Mouse (Mus musculus): ENCODE measurements around the gene Nup88.

The Nup88 gene

DNA sequence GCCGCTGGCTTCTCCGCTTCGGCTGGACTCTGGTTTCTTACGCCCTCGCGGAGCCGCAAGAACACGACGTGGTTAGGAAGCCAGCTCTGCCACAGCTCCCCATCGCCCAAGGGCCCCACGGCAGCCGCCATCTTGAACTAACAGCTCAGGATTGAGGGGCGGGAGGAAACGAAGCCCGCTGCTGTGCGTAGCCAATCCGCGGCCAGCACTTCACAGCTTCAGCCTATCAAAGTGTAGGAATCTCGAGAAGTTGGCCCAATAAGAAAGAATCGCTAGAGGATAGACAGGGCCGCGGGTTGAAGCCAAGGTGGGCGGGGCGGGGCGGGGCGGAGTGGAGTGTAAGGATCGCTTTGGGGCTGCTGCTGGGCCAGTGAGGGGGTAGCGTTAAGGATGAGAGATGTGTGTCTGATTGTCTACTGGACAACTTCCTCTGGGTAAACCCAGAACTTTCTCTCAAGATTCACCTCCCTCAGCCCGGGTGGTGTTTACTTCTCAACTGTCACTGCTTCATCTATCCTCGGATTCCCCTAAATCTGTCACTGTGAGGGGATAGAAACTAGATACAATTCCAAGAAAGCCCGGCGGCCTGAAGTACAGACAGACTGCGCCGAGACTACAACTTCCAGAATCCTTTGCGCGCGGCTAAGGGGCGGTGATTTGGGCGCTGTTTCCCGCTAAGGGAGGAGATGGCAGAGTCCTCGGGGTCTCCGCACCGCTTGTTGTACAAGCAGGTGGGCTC, at the start of gene Nup88, which contains the start of gene Rpain:
Nup88 (minus strand) TSS at position 153 of the 739 bp plus-strand sequence.
Rpain (plus strand) TSS at position 393 of the 739 bp plus-strand sequence.
- peak; percentile 94 to 95 for DNase-seq (ENCODE audit: low spot score in 2 of 2)

DNA sequence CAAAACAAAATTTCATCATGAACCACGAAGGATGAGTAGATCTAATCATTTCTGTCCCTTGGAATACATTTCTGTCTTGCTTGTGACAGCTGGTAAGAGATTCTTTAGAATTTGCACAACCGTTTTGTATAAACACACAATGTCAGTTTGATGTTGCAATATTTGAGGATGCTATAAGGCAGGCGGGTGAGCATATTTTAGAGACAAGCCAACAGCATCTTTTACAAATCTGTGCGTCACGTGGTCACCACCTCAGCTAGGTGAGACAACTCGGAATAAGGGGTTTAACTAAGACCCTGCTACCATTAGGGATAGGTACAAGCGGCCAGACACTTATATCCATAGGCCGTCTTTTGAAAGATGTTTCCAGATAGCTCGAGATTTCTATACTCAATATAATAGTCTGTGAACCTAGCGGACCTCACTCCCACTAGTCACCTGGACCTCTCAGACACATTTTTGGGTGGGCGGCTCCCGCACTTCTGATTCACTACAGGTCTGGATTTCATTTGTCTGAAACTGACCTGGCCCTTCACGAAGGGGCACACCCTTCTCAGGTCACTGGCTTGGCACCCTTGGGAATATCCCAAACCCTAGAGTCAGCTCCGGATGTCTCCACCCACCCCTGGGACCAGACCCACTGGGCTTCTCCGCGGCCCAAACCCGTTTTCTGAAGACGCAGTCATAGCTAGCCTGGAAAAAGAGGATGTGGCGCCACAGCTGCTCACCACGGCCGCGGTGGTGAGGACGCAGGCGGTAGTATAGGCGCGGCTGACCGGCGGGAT, 48.8 kb upstream of the Nup88 start:
- peak in 1 of 2 experiments; percentile 10 for DNase-seq (ENCODE audit: low spot score in 2 of 2)

- DNase-seq (ENCODE audit: low spot score in 2 of 2), result no peak
Observed at GRCm38 (mm10) chr11:71017051-71017450, 47.3 kb upstream of the Nup88 start.

- DNase-seq (ENCODE audit: low spot score in 2 of 2), result no peak
Observed at GRCm38 (mm10) chr11:71012743-71013142, 43.0 kb upstream of the Nup88 start.

DNA sequence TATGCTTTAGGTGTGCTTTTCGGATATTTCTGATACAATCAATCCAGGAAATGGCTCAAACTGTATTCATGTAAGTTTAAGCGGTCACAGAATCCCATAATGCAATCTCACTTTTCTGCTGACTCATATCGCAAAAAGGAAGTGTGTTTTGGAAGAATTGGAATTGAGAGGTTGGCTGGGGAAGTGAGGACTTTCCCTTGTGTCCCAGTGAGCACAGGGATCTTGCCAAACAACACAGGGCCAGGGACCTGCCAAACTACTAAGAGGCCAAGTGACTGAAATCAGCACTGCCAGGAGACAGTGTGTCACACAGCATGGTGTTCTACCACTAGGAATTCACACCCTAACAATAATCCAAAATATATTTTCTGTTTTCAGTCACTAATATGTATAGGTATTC, 38.5 kb upstream of the Nup88 start:
- no peak for DNase-seq (ENCODE audit: low spot score in 2 of 2)

DNA sequence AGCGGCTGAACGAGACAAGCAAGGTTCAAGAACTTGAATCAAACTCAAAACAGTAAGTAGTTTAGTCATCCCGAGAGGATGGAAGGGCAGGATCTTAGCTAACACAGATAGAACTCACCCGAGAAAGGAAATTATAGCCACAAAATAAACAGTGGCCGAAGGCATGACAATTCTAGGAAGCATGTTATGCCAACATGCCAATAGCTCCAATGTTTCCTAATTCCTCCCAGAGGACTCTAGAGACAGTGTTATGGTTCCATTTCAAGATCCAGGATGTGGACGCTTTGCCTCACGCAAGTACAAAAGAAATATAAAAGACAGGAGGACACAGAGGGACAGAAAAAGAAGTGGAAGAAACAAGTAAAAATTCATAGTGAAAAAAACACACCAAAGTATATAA, 38.1 kb upstream of the Nup88 start:
- no peak for DNase-seq (ENCODE audit: low spot score in 2 of 2)

DNA sequence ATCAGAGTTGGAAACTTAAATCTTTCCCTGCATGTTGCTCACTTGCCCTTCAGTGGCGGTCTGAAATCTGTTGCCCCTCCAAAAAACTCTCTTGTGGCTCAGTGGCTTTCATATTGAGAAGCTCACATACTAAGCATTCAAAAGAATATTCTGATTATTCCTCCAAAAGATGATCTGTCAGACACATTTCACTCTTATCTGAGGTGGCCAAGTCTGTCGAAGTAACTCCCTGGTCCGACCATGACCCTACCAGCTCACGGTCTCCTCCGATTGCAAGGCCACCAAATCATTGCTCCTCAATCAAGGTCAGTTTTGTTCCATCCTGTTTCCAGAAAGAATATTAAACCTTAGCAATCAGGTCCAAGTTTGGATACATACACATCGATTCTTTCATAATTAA, 37.3 kb upstream of the Nup88 start:
- no peak for DNase-seq (ENCODE audit: low spot score in 2 of 2)

GRCm38 (mm10) chr11:71005046-71005445, 35.3 kb upstream of the Nup88 start:
- DNase-seq (ENCODE audit: low spot score in 2 of 2), result no peak

- DNase-seq (ENCODE audit: low spot score in 2 of 2), result peak; percentile 97 to 98
Observed at GRCm38 (mm10) chr11:71004316-71004773, 34.6 kb upstream of the Nup88 start, which contains the start of gene Dhx33. TSS of gene Dhx33 (minus strand) at chr11:71004437.

GRCm38 (mm10) chr11:71003611-71004315, 34.0 kb upstream of the Nup88 start:
- peak in 1 of 2 experiments; percentile 53 for DNase-seq (ENCODE audit: low spot score in 2 of 2)

- DNase-seq (ENCODE audit: low spot score in 2 of 2), result peak in 1 of 2 experiments; percentile 36
Observed at GRCm38 (mm10) chr11:71001167-71001566, 31.4 kb upstream of the Nup88 start.

GRCm38 (mm10) chr11:70982557-70983228, 12.9 kb upstream of the Nup88 start, which contains the start of gene C1qbp:
TSS of gene C1qbp (minus strand) at chr11:70983026.
- peak; percentile 85 to 91 for DNase-seq (ENCODE audit: low spot score in 2 of 2)

- no peak for DNase-seq (ENCODE audit: low spot score in 2 of 2)
Observed at GRCm38 (mm10) chr11:70982030-70982429, 12.3 kb upstream of the Nup88 start.

GRCm38 (mm10) chr11:70980751-70981510, 11.2 kb upstream of the Nup88 start:
- DNase-seq (ENCODE audit: low spot score in 2 of 2), result no peak

- no peak for DNase-seq (ENCODE audit: low spot score in 2 of 2)
Observed at GRCm38 (mm10) chr11:70980232-70980631, 10.5 kb upstream of the Nup88 start.

DNA sequence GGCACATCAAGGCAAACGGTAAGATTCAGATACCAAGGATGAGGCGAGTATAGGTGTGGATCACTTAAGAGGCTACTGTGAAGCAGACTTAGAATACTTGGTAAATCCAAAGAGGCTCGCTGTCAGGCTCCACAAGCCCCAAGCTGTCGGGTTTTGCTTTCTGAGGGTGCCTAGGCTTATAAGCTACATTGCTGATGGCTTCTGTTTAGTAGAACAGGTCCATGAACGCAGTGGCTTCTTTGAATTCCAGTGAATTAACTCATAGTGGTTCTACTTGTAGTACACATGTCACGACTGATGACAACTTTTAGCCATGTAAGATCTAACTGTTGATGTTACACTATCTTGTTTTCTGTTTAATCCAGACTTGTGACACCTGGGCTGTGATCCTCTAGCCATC, 7.5 kb upstream of the Nup88 start:
- DNase-seq (ENCODE audit: low spot score in 2 of 2), result no peak

DNA sequence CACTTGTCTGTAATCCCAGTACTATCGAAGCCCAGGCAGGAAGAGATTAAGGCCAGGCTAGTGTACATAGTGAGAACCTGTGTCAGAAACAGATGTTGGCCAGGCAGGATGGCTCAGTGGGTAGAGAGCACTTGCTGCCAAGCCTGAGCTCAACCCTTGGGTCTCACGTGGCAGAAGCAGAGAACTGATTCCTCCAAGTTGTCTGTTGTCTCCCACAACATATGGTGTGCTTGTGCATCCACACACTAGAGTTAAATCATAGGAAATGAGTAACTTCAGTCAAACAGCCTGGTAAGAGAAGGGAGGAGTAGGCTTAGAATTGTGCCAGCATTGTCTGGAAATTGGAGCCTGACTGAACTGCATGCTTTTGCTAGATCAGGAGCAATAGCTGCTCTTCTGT, 5.4 kb upstream of the Nup88 start:
- DNase-seq (ENCODE audit: low spot score in 2 of 2), result no peak

DNA sequence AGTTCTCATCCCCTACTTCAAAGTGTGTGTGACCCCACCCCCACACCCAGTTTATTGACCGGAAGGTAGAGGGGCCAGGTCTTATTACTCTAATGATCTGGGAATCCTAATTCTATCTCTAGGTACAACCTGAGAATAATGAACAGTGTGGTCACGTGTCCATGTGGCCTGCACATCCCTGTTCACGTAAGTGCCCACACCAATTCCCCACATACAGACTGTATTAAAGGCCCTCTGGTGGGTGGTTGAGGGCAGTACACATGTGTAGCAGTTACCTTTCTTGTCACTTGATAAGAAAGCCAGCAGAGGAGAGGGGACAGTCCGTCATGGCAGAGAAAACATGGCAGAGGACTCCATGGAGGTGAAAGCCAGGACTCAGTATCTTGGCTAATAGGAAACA, 4.2 kb upstream of the Nup88 start:
- DNase-seq (ENCODE audit: low spot score in 2 of 2), result no peak

GRCm38 (mm10) chr11:70972586-70972985, 2.8 kb upstream of the Nup88 start:
- no peak for DNase-seq (ENCODE audit: low spot score in 2 of 2)

All from right cerebral cortex, postnatal 36 days (tissue).